Mouse (Mus musculus) cerebellum, postnatal 10 days (tissue): ENCODE measurements around the gene Mrpl2.
A peak's percentile ranks its signal among the peaks of the same experiment; 100 is the strongest.

ENCODE experiments used
- DNase-seq, 2 experiments: peaks; one replicate each; pipeline ENCODE4 v3.0.0; 2021; ENCODE audit warnings: mixed read lengths in 2 of 2

Mrpl2 gene

DNA sequence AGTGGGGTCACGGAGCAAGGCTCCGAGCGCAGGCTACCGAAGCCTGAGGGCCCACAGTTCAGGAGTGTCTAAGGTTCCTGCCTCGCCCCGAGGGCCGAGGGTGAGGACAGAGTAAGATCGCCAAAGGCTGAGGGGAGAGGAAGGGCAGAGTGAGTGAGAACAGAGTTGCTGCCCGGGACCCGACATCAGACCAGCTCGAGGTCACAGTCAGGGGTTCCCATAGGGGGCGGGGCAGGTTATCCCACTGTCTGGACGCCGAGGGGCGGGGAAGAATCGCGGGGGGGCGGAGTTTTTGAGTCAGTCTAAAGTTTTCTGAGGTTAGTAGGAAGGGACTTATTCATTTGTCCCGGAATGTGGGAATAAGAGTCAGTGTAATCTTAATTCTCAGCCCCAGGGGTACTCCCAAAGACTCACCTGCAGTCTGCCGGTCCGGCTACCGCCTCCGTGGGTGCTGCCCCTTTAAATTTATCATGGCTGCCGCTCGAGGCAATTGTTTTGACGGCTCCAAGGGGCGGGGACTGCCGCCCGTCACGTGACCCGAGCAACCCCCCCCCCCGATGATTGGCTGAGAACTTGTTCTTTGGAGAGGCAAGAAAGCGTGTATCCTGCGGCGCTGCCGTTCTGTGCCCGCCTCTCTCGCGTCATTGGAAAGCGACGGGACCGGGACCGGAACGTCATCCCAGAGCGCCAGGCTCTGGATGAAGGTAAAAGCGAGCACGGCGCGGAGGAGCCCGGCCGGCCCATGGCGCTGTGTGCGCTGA is at the start of gene Mrpl2, which contains the start of gene Klc4:
Gene Mrpl2 (plus strand): TSS at position 669 of the 761 bp plus-strand sequence.
Gene Klc4 (minus strand): TSS at position 462 of the 761 bp plus-strand sequence.
- DNase-seq, result peak; percentile 99 to 100

DNA sequence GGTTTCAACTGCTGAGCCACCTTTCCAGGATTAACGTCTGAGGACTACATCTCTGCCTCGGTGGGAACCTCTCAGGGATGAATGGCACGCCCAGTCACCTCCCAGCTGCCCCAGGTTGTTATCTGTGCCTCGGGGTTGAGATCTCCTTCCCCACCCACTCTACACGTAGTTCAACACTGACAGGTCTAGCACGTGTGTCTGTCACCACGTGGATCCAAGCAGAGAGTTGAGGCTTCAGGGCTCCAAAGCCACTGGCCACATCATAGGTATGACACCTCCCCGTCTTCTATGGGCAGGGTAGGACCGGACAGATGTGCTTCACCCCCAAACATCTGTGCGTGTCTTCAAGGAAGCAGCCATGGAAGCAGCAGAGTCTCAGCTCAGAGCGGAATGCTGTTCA is 48.1 kb upstream of the Mrpl2 start:
- DNase-seq, result no peak

- no peak for DNase-seq
Measured at GRCm38 (mm10) chr17:46598963-46599362, 47.1 kb upstream of the Mrpl2 start.

GRCm38 (mm10) chr17:46600569-46600968 is 45.5 kb upstream of the Mrpl2 start:
- no peak for DNase-seq

GRCm38 (mm10) chr17:46602212-46602611 is 43.8 kb upstream of the Mrpl2 start:
- no peak for DNase-seq

- DNase-seq, result no peak
Measured at GRCm38 (mm10) chr17:46603229-46603628, 42.8 kb upstream of the Mrpl2 start.

- DNase-seq, result no peak
Measured at GRCm38 (mm10) chr17:46605126-46605525, 40.9 kb upstream of the Mrpl2 start.

DNA sequence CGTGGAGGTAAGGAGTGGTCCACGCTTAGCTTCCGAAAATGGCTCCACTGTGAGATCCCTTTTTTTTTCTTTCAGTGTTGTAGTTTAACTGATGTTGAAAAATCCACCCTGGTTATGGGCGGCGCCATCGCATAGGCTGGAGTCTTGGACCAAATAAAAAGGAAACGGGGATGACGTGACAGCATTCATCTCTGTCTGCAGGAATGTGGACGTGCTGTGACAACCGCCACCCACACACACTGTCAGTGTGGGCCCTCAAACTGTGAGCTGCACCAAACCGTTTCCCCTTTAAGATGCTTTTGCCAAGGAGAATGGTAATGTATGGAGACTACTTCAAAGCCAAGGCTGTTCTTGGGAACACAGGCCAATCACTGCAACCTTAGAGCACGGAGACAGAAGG is 40.0 kb upstream of the Mrpl2 start:
- DNase-seq, result no peak

GRCm38 (mm10) chr17:46609721-46610514 is 36.1 kb upstream of the Mrpl2 start:
- DNase-seq, result no peak

DNA sequence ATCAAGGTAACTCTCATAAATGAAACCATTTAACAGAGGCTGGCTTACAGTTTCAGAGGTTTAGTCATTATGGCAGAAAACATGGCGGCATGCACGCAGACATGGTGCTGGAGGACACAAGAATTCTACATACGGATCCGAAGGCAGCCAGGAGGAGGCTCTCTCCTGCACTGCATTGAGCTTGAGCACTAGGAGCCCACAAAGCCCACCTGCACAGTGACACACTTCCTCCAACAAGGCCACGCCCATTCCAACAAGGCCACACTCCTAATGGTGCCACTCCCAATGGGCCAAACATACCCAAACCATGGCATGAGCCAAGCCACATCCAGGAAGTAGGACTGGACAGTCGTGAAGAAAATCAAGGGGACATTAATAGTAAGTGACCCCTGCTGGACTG is 34.7 kb upstream of the Mrpl2 start:
- no peak for DNase-seq

GRCm38 (mm10) chr17:46612189-46612588 is 33.8 kb upstream of the Mrpl2 start:
- DNase-seq, result no peak

DNA sequence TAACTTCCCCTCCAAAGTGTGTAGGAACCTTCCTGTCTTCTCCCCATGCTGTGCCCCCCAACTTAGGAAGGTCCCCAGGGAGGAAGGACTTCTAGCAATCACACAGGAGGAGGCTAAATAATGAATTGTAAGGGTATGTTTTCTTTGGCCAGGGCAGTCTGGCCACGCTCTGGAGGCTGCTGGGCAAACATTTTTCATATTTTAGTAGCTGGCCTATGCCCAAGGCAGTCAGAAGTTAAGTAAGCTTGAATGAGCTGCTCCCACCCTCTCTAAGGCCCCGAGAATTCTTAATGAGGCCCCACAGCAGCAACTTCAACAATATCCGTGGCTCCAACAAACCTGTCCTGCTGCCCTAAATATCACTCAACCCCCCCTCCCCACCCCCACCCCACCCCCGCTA is 33.2 kb upstream of the Mrpl2 start:
- DNase-seq, result no peak

GRCm38 (mm10) chr17:46613229-46613628 is 32.8 kb upstream of the Mrpl2 start:
- DNase-seq, result no peak

GRCm38 (mm10) chr17:46617799-46618198 is 28.2 kb upstream of the Mrpl2 start:
- DNase-seq, result no peak

DNA sequence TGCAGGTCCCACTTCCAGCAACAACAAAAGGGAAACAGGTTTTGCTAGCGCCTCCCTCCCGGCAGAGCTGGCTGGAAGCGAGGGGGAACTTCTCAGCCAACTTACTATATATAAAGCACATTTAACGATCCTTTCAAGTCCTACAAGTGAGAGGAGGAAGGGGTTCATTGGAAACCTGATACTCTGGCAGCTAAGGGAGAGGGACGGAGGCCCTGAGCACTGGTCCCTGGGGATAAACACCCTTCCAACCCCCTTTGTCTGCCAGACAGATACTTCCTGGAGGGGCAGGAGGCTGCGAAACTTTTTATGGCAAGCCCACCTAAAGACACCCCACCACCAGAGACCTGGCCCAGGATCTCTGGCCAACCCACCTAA is 27.6 kb upstream of the Mrpl2 start:
- no peak for DNase-seq

GRCm38 (mm10) chr17:46618769-46619682 is 27.0 kb upstream of the Mrpl2 start:
- DNase-seq, result no peak

DNA sequence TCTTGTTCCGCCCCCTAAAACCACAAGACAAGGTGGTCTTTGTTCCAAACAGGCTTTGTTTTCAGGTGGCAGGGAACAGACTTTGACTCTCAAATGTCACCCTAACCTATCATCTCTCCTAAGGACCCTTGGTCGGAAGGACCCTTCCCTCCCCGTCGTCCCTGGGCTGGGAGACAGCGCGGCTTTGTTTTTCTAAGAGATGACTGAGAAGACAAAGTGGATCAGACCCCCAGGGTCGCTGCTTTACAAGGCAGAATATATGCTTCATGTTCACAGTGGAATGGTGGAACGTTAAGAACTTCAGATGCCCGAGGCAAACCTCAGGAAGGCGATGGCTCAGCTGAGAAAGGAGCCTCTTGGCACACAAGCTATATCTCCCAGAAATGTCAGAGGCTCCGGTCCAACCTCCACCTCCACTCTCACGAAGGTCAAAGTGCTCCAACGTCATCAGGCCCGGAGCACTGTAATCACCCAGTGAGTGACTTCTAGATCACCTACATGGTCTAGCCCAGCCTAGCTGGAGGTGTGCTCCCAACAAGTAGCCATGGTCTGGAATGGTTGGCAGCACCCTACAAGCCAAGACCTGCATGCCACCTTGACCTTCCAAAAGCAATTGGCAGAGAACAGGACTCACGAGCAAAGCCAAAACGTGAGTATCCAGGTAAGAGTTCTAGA is 26.2 kb upstream of the Mrpl2 start:
- no peak for DNase-seq

DNA sequence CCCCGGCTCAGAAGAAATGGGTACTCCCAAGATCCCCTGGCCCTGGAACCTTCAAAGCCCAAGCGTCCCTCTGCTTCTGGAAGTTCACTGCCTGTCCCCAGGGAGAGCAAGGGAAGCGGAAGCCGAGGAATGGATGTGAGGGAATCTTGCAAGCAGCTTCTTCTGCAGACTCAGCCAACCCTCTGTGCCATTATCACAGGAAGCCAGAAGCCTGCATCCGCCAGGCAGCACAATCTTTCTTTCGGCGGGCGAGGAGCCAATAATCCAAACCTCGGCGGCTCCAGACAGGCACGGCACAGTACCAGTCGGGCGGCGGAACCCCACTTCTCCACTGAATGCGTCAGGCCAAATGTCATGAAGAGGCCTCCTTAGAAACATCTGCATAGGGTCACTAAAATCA is 24.7 kb upstream of the Mrpl2 start:
- peak; percentile 81 to 82 for DNase-seq

DNA sequence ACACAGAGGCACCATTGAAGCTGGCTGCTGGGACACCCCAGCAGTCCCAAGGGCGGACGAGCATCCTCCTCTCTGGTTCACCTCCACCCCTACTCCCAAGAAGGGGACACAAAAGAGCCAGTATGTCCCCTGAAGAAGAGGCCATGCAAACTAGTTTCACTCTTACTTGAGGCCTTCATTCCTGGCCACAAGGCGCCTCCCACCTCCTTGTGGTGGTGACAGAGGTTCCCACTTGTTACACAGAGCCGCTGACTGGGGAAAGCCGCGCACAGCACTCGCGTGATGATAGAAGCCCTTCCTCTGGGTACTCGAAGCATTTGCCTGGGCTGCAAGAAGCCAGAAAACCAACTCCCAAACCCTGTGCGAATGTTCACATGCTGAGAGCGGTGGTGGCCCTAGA is 23.8 kb upstream of the Mrpl2 start:
- DNase-seq, result no peak

- DNase-seq, result peak; percentile 47 to 52
Measured at GRCm38 (mm10) chr17:46623819-46624557, 22.0 kb upstream of the Mrpl2 start.

DNA sequence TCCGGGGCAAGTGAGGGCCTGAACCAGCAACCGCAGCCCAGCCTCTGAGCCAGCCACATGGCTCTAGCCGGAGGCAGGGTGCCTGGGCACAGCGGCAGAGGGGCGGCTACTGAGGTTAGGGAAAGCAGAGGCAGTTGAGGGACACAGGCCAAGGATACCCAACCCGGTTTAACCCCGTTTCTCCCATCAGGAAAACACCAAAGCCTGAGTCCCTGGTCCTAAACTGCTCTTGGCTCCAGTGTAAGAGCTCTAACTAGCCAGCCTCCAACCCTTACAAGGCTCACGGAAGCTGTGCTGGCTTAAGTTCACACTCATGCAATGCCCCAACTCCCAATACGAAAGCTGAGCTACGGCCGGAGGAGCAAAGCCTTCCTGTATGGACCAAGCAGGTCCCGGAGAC is 21.4 kb upstream of the Mrpl2 start:
- peak in 1 of 2 experiments; percentile 42 for DNase-seq

GRCm38 (mm10) chr17:46627409-46627808 is 18.6 kb upstream of the Mrpl2 start:
- DNase-seq, result no peak
